Mouse (Mus musculus) frontal cortex, postnatal 25 days (tissue): ENCODE measurements at regions not wholly inside any gene's neighbourhood (a gene's known extent, or its start where the extent isn't known, plus 50 kb on each side); places are given as distances from the start of the nearest gene placed in this dataset.

Source experiments
- DNase-seq, 2 experiments: peaks; one replicate each; pipeline ENCODE4 v3.0.0; 2022; ENCODE audit warnings: low spot score in 2 of 2

- DNase-seq = no peak
Observed at GRCm38 (mm10) chr3:128120647-128121440, 224.7 kb upstream of the Fam241a start.

GRCm38 (mm10) chr3:128113209-128113608 lies 217.1 kb upstream of the Fam241a start:
- DNase-seq = no peak

- no peak for DNase-seq
Observed at GRCm38 (mm10) chr3:128110406-128110805, 214.3 kb upstream of the Fam241a start.

GRCm38 (mm10) chr3:128104516-128104915 lies 208.4 kb upstream of the Fam241a start:
- DNase-seq = no peak

- no peak for DNase-seq
Observed at GRCm38 (mm10) chr3:128093046-128093445, 196.9 kb upstream of the Fam241a start.

- peak in 1 of 2 experiments; percentile 15 for DNase-seq
Observed at GRCm38 (mm10) chr3:128088207-128088606, 192.1 kb upstream of the Fam241a start.

- DNase-seq = no peak
Observed at GRCm38 (mm10) chr3:128087163-128087562, 191.0 kb upstream of the Fam241a start.

GRCm38 (mm10) chr3:128082463-128082862 lies 186.3 kb upstream of the Fam241a start:
- no peak for DNase-seq

- no peak for DNase-seq
Observed at GRCm38 (mm10) chr3:128081430-128081829, 185.3 kb upstream of the Fam241a start.

GRCm38 (mm10) chr3:128067861-128068260 lies 171.7 kb upstream of the Fam241a start:
- no peak for DNase-seq

GRCm38 (mm10) chr3:128054031-128054430 lies 157.9 kb upstream of the Fam241a start:
- no peak for DNase-seq

GRCm38 (mm10) chr3:128043709-128044108 lies 147.6 kb upstream of the Fam241a start:
- DNase-seq = no peak

GRCm38 (mm10) chr3:128040407-128041115 lies 144.4 kb upstream of the Fam241a start:
- no peak for DNase-seq

- no peak for DNase-seq
Observed at GRCm38 (mm10) chr3:128039185-128039584, 143.1 kb upstream of the Fam241a start.

GRCm38 (mm10) chr3:128036538-128036937 lies 140.4 kb upstream of the Fam241a start:
- no peak for DNase-seq

GRCm38 (mm10) chr3:128030352-128030751 lies 134.2 kb upstream of the Fam241a start:
- DNase-seq = no peak

GRCm38 (mm10) chr3:128029565-128029915 lies 133.4 kb upstream of the Fam241a start:
- no peak for DNase-seq

- no peak for DNase-seq
Observed at GRCm38 (mm10) chr3:128028856-128029564, 132.9 kb upstream of the Fam241a start.

- no peak for DNase-seq
Observed at GRCm38 (mm10) chr3:128024856-128025255, 128.7 kb upstream of the Fam241a start.

GRCm38 (mm10) chr3:128014909-128015308 lies 118.8 kb upstream of the Fam241a start:
- DNase-seq = no peak

GRCm38 (mm10) chr3:128002905-128003641 lies 106.9 kb upstream of the Fam241a start:
- no peak for DNase-seq
